In the genomic region with DNA sequence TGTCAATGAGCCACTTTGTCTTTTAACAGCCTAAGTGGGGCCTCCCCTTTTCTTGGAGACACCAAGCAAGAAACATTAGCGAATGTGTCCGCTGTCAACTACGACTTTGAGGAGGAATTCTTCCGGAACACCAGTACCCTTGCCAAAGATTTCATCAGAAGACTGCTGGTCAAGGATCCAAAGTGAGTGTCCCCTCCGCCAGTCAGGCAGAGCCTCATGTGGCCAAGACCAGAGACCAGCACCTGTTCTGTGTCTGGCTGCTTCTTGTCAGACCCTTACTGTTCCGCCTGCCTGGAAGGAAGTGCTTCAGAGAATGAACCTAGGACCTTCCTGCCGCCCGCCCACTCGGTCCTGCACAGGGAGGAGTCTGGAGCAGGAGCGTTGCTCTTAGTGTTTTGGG, we compare ENCODE assay signal across 22 mouse cellular contexts.
"Had no signal": no experiment of that assay in that cellular context is flagged by ENCODE, and none has a peak within 500 bp of the region (broad histone marks: within the 10 kb centered on the region; RNA-seq: fewer than 3 reads in every experiment).

No protein-coding gene starts in this region.

- H3K27ac ChIP-seq: intestine, embryonic 15.5 days; kidney, embryonic 15.5 days; left cerebral cortex, adult 2 months; limb, embryonic 12.5 days; limb, embryonic 15.5 days; liver, embryonic 14.5 days; lung, embryonic 15.5 days; midbrain, embryonic 12.5 days; stomach, embryonic 15.5 days had no signal

- H3K36me3 ChIP-seq: intestine, embryonic 15.5 days had no signal

- ATAC-seq: intestine, embryonic 15.5 days; liver, postnatal 0 days; midbrain, embryonic 16.5 days had no signal

- H3K27me3 ChIP-seq: intestine, embryonic 15.5 days; kidney, embryonic 15.5 days; limb, embryonic 12.5 days; limb, embryonic 15.5 days; lung, embryonic 15.5 days; midbrain, embryonic 12.5 days; stomach, embryonic 15.5 days had no signal

- DNase-seq: kidney, adult 11 months; kidney, adult 8-10 months; kidney, postnatal 10 days; kidney, postnatal 36 days; layer of hippocampus, postnatal 36 days; left cerebral cortex, postnatal 4 days; liver, postnatal 0 days; right cerebral cortex, adult 18-20 months; right cerebral cortex, postnatal 14 days; right cerebral cortex, postnatal 4 days; thymus, postnatal 25 days had no signal

- H3K4me1 ChIP-seq: intestine, embryonic 15.5 days; kidney, embryonic 15.5 days; limb, embryonic 12.5 days; limb, embryonic 15.5 days; midbrain, embryonic 12.5 days; stomach, embryonic 15.5 days had no signal

- H3K9ac ChIP-seq: intestine, embryonic 15.5 days; kidney, embryonic 15.5 days; limb, embryonic 12.5 days; limb, embryonic 15.5 days; liver, embryonic 14.5 days; liver, postnatal 0 days; lung, embryonic 15.5 days; midbrain, embryonic 12.5 days; stomach, embryonic 15.5 days had no signal

- H3K9me3 ChIP-seq: intestine, embryonic 15.5 days; kidney, embryonic 15.5 days; limb, embryonic 12.5 days; limb, embryonic 15.5 days; lung, embryonic 15.5 days; midbrain, embryonic 12.5 days; stomach, embryonic 15.5 days had no signal

- H3K4me3 ChIP-seq: intestine, embryonic 15.5 days; kidney, embryonic 15.5 days; left cerebral cortex, adult 2 months; limb, embryonic 12.5 days; limb, embryonic 15.5 days; lung, embryonic 15.5 days; midbrain, embryonic 12.5 days; stomach, embryonic 15.5 days had no signal

- H3K4me2 ChIP-seq: intestine, embryonic 15.5 days; kidney, embryonic 15.5 days; limb, embryonic 12.5 days; limb, embryonic 15.5 days; liver, embryonic 11.5 days; lung, embryonic 15.5 days; midbrain, embryonic 12.5 days; stomach, embryonic 15.5 days had no signal
